ENCODE assay signal across 8 mouse cellular contexts in the genomic region with DNA sequence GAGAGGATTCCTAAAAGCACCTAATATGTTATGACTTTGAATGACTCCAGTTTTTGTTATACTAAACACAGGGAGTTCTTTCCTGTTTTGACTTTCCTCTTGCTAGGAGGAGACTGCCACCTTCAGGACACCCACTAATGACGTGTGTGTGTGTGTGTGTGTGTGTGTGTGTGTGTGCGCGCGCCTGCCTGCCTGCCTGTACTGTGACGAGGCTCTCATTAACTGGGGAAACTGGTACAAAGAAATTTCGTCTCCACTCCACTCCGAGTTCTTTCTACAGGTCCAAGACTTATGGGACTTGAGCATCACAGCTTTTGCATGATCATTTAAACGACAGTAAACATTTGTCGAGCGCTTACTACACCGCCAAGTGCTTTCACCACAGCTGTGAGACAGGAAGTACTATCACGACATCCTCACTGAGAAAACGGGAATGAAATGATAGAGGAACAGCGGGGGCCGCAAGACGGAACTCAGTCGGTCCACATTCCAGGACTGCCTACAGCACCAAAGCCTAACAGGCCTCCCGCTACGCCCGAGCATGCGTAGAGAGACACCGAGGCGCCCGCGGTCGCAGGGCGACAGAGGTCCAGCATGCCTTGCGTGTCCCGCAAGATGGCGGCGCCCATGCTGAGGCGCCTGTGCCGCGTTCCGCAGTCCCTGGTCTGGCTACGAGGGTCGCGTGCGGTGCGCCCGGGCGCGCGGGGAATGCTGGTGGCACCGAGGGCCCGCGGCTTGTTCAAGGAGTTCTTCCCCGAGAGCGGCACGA. TPM values are rescaled to one million over a fixed set of nuclear protein-coding genes. Genes with fewer than 3 reads are reported as not detected.
DNase-seq lines count a peak whose midpoint lies in the region; ATAC-seq and TF ChIP-seq lines count a peak whose summit lies in the region.

A gene (plus strand): TSS at position 597 of the 769 bp plus-strand sequence.

- intact Hi-C loops in heart, postnatal 25 days (cut with DNase I), result loop anchor here (2.0 to 10.0 kb wide), 4 partner anchors 56 to 465 kb away; a partner anchor contains a TSS

- H3K4me2 ChIP-seq in forebrain, embryonic 15.5 days (replicated peaks), result peak within 1 kb of the TSS; percentile 93

- H3K4me3 ChIP-seq in forebrain, embryonic 15.5 days, result peak within 1 kb of the TSS; percentile 99
- peak within 1 kb of the TSS; percentile 68 for H3K4me3 ChIP-seq in lung, adult 2 months (replicated peaks; ENCODE audit: extremely low read depth, low read depth, low read length)

- 0 out of 2 replicates have a peak, but pooled peaks have one; percentile 22 for TF ChIP-seq CTCF in lung, adult 2 months (IDR thresholded peaks at IDR 0.05; ENCODE audit: insufficient read depth, low read length)

- WGBS in forebrain, embryonic 15.5 days, result under 1% methylated on average over 50 of the region's 50 CpGs
- under 1% methylated on average over 50 of the region's 50 CpGs for WGBS in lung, adult 2 months

- peak; percentile 97 for TF ChIP-seq POLR2A in lung, adult 2 months (IDR thresholded peaks at IDR 0.05; ENCODE audit: borderline replicate concordance, extremely low read depth, low read depth, low read length)

- H3K9me3 ChIP-seq in forebrain, embryonic 15.5 days, result no peaks in the 10 kb centered on the region

- peaks cover 12% of the 10 kb centered on the region for H3K36me3 ChIP-seq in forebrain, embryonic 15.5 days

- H3K4me1 ChIP-seq in forebrain, embryonic 15.5 days, result peaks cover 21% of the 10 kb centered on the region
- H3K4me1 ChIP-seq in lung, adult 2 months (ENCODE audit: control insufficient read depth, insufficient read depth, low read length), result 0 out of 2 replicates have a peak, but pooled peaks cover 2% of the 10 kb centered on the region

- H3K27ac ChIP-seq in forebrain, embryonic 15.5 days (replicated peaks), result peak within 1 kb of the TSS; percentile 95

- peak; percentile 95 for DNase-seq in ES-CJ7 (ENCODE audit: low read depth, low spot score)
- DNase-seq in cerebellum, adult 11 months, result peak; percentile 91
- DNase-seq in heart, postnatal 25 days (ENCODE audit: low spot score), result peak; percentile 81
- peak; percentile 93 to 97 for DNase-seq in layer of hippocampus, adult 18-20 months (ENCODE audit: low spot score in 2 of 2)
- DNase-seq in lung, adult 2 months, result peak; percentile 87
- DNase-seq in thymus, adult 18-20 months, result peak; percentile 83 to 85

- ATAC-seq in forebrain, embryonic 15.5 days (replicated peaks), result peak; percentile 99
- ATAC-seq in neutrophil, adult 5-6 weeks (ENCODE audit: extremely low read depth, insufficient number of reproducible peaks, low FRiP score, poor library complexity, severe bottlenecking), result peak; percentile 97

- no peaks in the 10 kb centered on the region for H3K27me3 ChIP-seq in forebrain, embryonic 15.5 days

- peak within 1 kb of the TSS; percentile 80 for H3K9ac ChIP-seq in forebrain, embryonic 15.5 days (replicated peaks)

RNA-seq across cellular contexts. Expression of the gene that starts here (rescaled TPM):
- polyA plus RNA-seq in forebrain, embryonic 15.5 days (2015; fragmentation: Nextera tagmentation; extraction: Ambion mirVana), result 26.7 and 28.0 TPM in 2 replicates
- total RNA-seq in heart, postnatal 25 days (2021), result 10 to 100 TPM; 31.0 to 36.4 TPM
- 10 to 100 TPM; 22.3 to 23.4 TPM for total RNA-seq in layer of hippocampus, adult 18-20 months (2021)
- polyA plus RNA-seq in lung, adult 2 months (2012; rRNA removed), result 11.2 and 16.3 TPM in 2 replicates
- total RNA-seq in neutrophil, adult 5-6 weeks (2017), result 9.1 TPM in 2 replicates

Comparison
In these comparisons a context has a peak if more than half of its experiments do, and no peak if none do; other contexts are left out.
1. Peak in every context shown above with its lines: DNase-seq, ATAC-seq, H3K4me3 ChIP-seq and H3K27ac ChIP-seq.